Mouse (Mus musculus) heart, postnatal 0 days (tissue): ENCODE measurements at regions not wholly inside any gene's neighbourhood (a gene's known extent, or its start where the extent isn't known, plus 50 kb on each side); places are given as distances from the start of the nearest gene placed in this dataset.

Source experiments
- ATAC-seq: fragments of 200-750 bp; cut with Nextera tagmentation; 2 replicates; pipeline ENCODE4 v1.8.0; 2017; ENCODE audit warnings: low read depth, moderate number of reproducible peaks, moderate library complexity; ENCODE audit not compliant: insufficient read depth
- DNase-seq: peaks from one replicate; pipeline ENCODE4 v3.0.0-alpha.2; 2016; ENCODE audit warnings: low spot score
- H3K27ac ChIP-seq: fragments of 300-500 bp; sonication (generic); 2 replicates; pipeline ENCODE4 v1.5.1; 2014; ENCODE audit warnings: low read depth, mild to moderate bottlenecking
- H3K27me3 ChIP-seq: fragments of 300-500 bp; sonication (generic); 2 replicates; pipeline ENCODE4 v1.6.1; 2014; ENCODE audit warnings: low read length, mixed read lengths; ENCODE audit not compliant: control insufficient read depth, insufficient read depth
- H3K36me3 ChIP-seq: fragments of 300-500 bp; sonication (generic); replicated peaks from 2 replicates; pipeline ENCODE4 v1.6.1; 2014; ENCODE audit warnings: low read length, mixed read lengths; ENCODE audit not compliant: control insufficient read depth, insufficient read depth
- H3K4me1 ChIP-seq: fragments of 300-500 bp; sonication (generic); 2 replicates; pipeline ENCODE4 v1.6.1; 2014; ENCODE audit warnings: antibody characterized with exemption; ENCODE audit not compliant: control insufficient read depth, insufficient read depth
- H3K4me2 ChIP-seq: fragments of 300-500 bp; sonication (generic); 2 replicates; pipeline ENCODE4 v1.6.1; 2014; ENCODE audit warnings: low read depth, mild to moderate bottlenecking, low read length, moderate library complexity
- H3K4me3 ChIP-seq: fragments of 300-500 bp; sonication (generic); 2 replicates; pipeline ENCODE4 v1.5.1; 2014; ENCODE audit warnings: low read depth, low read length
- H3K9ac ChIP-seq: fragments of 300-500 bp; sonication (generic); replicated peaks from 2 replicates; pipeline ENCODE4 v1.6.1; 2014; ENCODE audit warnings: low read depth, low read length, mixed read lengths
- H3K9me3 ChIP-seq: fragments of 300-500 bp; sonication (generic); replicated peaks from 2 replicates; pipeline ENCODE4 v1.6.1; 2016; ENCODE audit warnings: low read length; ENCODE audit not compliant: control insufficient read depth
- CTCF ChIP-seq: IDR thresholded peaks from 2 replicates; pipeline ENCODE4 v1.5.1; 2016; ENCODE audit warnings: antibody characterized with exemption, control low read depth, low read depth
- WGBS: fragments of 180-500 bp; shearing (Covaris S2); extraction: QIAGEN DNeasy Blood & Tissue Kit; methylation state at CpG from one replicate; pipeline ENCODE4 v1.1.7; 2014; 5-methylcytosine and 5-hydroxymethylcytosine counted together

DNA sequence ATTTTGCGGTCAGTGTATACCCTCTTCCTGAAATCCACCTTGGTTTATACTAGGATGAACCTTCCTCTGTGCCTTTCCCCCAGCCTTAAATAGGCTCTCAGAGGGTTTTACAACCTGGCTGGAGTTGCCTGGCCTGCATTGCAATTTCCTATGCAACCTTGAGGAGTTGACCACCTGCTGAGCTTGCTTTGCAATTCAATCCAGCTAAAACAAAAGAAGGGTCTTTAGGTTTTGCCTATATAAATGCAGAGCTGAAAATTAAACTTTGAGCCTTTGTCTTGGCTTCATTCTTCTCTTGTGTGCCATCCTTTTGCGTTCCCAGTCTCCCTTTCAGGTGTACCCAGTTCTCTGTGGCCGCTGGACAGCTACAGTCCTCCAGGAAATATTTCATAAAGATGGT, 53.0 kb upstream of the Phyhipl start:
- H3K27me3 ChIP-seq: no peaks in the 10 kb centered on the region
- H3K4me1 ChIP-seq: no peaks in the 10 kb centered on the region
- DNase-seq (no peak), ATAC-seq (no peak)
- no peak for TF ChIP-seq CTCF
- no peak overlapping the region for H3K4me3 ChIP-seq
- no peak overlapping the region for H3K4me2 ChIP-seq
- no peak overlapping the region for H3K27ac ChIP-seq
- H3K9me3 ChIP-seq: no peaks in the 10 kb centered on the region
- no peak overlapping the region for H3K9ac ChIP-seq
- 74% methylated on average over 3 of the region's 3 CpGs for WGBS
- H3K36me3 ChIP-seq: no peaks in the 10 kb centered on the region
